Mouse (Mus musculus): Measurements from ENCODE around the gene Dnajc19. TPM values are rescaled to one million over a fixed set of nuclear protein-coding genes. Genes with fewer than 3 reads are reported as not detected.

Dnajc19 gene
- polyA plus RNA-seq, 1 experiment from 2014 or later = 90.9 TPM

DNA sequence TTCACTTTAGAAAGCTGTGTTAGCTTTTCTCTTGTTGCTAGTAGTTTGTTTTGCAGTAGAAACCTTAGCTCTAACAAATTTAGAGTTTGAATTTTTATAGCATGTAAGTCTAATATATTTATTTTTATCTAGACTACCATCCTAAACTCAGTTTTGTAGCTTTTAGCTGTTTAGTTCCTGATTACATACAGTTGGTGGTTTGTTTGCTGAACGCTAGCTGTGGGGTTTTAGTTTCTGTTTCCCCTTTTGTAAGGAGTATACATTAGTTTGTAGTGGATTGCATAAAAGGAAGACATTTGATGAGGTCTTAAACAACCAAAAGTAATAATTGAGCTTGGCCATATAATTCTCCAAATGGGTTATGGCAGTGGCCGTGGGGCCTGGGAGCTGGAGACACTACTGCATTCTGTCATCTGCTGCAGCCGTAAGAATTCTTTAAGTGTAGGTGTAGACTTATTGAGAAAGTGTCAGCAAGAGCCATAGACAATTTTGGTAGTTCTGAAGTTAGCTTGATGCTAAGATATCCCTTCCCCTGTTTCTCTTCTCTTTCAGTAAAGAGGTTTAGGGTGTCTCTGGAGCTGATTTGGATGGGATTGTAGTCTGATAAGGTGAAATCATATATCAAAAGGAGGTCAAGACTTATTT, 47.3 kb downstream of the Dnajc19 start:
- in situ Hi-C loops (cut with MboI; ENCODE audit: low pct_unique_long_range_greater_than_20kb) = loop anchor here (25.0 kb wide), 1 partner anchor 1903 kb away; the partner anchor contains the start of gene Dcun1d1
- H3K27me3 ChIP-seq = no peaks in the 10 kb centered on the region
- CTCF ChIA-PET = interaction anchor here (1.1 to 3.1 kb wide), 5 partner anchors 12 to 44 kb away, joined by 3 to 14 read pairs (median 4); no protein-coding TSS in a partner anchor
- no peak for DNase-seq (ENCODE audit: low read depth, low spot score)
- no peak for TF ChIP-seq CTCF (IDR thresholded peaks at IDR 0.05)
- POLR2A ChIA-PET = interaction anchor here (1.0 to 1.4 kb wide), 2 partner anchors 14 to 15 kb away, joined by 3 read pairs; no protein-coding TSS in a partner anchor
- no peak for ATAC-seq

DNA sequence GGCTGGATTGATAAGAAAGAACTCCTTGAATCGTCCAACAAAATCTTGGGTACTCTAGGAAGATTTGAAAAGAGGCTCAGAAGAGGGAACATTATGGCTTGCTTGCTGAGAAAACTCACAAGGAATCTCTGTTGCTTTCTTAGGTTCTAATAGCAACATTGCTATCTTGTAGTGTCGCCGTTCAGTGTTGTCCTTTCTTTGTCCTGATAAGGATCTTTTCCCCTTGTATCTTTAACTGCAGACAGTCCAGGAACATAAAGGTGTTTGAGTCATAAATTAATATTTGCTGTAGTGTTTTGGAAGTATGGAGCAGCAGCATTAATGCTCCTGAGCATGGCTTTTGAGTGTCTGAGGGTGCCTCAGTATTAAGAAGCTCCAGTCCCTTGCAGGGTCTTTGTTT, 50.5 kb downstream of the Dnajc19 start:
- no peak for TF ChIP-seq CTCF (IDR thresholded peaks at IDR 0.05)
- in situ Hi-C loops (cut with MboI; ENCODE audit: low pct_unique_long_range_greater_than_20kb) = loop anchor here (25.0 kb wide), 1 partner anchor 1907 kb away; the partner anchor contains the start of gene Dcun1d1
- ChIA-PET POLR2A (interaction anchor here (1.7 kb wide), 1 partner anchor 16 kb away, joined by 5 read pairs; no protein-coding TSS in a partner anchor), CTCF (interaction anchor here (1.2 to 1.7 kb wide), 2 partner anchors 8 to 11 kb away, joined by 3 to 7 read pairs; no protein-coding TSS in a partner anchor)
- no peak for ATAC-seq
- H3K27me3 ChIP-seq = no peaks in the 10 kb centered on the region
- no peak for DNase-seq (ENCODE audit: low read depth, low spot score)

DNA sequence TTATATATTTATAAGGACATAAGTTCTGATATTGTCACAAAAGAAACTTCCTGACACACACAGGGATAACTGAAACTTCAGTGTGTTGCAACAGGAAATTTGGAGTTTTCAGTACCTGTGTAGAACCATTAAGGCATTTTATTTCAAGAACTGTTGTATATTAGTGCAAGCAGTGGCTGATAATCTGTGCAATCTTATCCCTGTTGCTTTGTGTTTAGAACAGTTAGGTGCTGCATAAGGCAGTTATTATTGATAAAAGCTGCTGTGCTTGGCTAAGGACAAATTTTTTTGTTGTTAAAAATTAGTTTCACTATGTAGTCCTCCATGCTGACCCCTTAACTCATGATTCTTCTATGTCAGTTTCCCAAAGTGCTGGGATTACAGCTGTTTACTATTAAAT, 52.2 kb downstream of the Dnajc19 start:
- ChIA-PET CTCF (interaction anchor here (1.7 kb wide), 1 partner anchor 10 kb away, joined by 7 read pairs; no protein-coding TSS in a partner anchor), POLR2A (no interaction called here)
- no peak for TF ChIP-seq CTCF (IDR thresholded peaks at IDR 0.05)
- in situ Hi-C loops (cut with MboI; ENCODE audit: low pct_unique_long_range_greater_than_20kb) = loop anchor here (5.0 to 25.0 kb wide), 2 partner anchors 33 to 1908 kb away; partner anchors contain the start of gene Dcun1d1
- DNase-seq (ENCODE audit: low read depth, low spot score) (no peak), ATAC-seq (no peak)
- H3K27me3 ChIP-seq = no peaks in the 10 kb centered on the region

DNA sequence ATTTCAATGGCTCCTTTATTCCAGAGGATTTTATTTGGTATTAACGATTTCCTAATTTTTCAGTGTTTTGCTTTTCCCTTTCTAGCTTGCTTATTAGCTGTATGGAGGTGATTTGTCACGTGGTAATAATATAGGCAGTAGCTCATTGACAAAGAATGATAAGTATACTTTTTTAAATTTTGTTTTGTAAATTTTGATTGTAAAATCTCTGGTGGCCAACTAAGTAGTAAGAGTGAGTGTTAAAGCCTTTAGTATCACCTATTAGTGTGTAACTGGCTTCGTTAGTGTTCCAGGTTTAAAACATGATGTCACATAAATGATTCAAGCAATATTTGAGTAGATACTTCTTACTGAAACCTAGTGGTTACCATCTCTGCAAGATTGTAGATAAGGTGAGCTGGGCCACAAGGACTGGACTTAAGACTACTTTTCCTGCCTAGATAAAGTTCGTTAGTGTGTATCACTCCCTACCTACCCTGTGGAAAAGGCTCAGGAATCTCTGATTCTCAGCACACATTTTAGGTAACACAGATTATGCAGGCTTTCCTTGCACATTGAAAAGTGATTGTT, 59.8 kb downstream of the Dnajc19 start:
- no peaks in the 10 kb centered on the region for H3K27me3 ChIP-seq
- in situ Hi-C loops (cut with MboI; ENCODE audit: low pct_unique_long_range_greater_than_20kb) = no loop called here
- DNase-seq (ENCODE audit: low read depth, low spot score) (no peak), ATAC-seq (no peak)
- ChIA-PET CTCF (interaction anchor here (3.8 kb wide), 1 partner anchor 11 kb away, joined by 14 read pairs; no protein-coding TSS in a partner anchor), POLR2A (no interaction called here)
- no peak for TF ChIP-seq CTCF (IDR thresholded peaks at IDR 0.05)

DNA sequence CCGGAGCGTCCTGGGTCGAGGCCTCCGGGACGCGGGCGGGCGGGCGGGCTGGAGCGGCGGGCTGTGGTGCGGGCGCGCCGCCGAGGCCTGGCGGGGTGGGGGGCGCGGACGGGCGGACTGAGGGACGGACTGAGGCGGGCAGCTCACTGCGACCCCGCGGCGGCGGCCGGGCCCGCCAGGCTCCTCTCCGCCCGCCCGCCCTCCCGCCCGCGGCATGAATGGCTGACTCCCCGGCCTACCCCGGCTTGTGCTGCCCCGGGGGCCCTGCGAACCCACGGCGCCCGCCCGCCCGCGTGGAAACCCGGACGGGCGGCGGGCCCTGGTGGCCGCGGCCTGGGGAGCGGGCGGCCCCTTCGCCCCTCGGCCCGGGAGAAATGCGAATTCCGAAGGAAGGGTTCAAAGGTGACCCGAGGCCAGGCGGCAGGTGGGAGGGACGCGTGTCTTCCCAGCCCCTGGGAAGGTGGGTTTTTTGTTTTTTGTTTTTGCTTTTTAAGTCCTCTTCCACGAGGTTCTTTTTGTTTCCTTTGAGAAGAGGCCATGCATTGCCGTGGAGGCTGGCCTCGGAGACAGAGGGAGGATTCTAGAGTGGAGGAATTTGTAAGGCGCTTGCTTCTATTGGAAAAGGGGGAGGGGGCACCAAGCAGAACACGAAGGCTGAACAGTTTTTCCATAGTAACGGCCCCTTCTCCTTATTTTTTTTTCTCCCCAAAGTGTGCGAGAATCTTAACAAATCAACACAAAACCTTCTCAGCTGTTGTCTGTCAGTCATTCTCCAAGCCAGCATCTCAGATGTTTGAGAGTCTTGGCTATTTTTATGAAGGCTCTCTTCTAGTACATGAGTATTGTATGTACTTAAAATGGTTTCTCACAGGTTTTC, 60.5 kb downstream of the Dnajc19 start:
- DNase-seq (ENCODE audit: low read depth, low spot score) = no peak
- H3K27me3 ChIP-seq = no peaks in the 10 kb centered on the region
- no peak for TF ChIP-seq CTCF (IDR thresholded peaks at IDR 0.05)
- POLR2A ChIA-PET = interaction anchor here (0.6 to 1.1 kb wide), 2 partner anchors 14 to 58 kb away, joined by 3 read pairs; no protein-coding TSS in a partner anchor
- CTCF ChIA-PET = interaction anchor here (3.8 kb wide), 1 partner anchor 12 kb away, joined by 14 read pairs; no protein-coding TSS in a partner anchor
- ATAC-seq = peak; percentile 18
- in situ Hi-C loops (cut with MboI; ENCODE audit: low pct_unique_long_range_greater_than_20kb) = no loop called here

DNA sequence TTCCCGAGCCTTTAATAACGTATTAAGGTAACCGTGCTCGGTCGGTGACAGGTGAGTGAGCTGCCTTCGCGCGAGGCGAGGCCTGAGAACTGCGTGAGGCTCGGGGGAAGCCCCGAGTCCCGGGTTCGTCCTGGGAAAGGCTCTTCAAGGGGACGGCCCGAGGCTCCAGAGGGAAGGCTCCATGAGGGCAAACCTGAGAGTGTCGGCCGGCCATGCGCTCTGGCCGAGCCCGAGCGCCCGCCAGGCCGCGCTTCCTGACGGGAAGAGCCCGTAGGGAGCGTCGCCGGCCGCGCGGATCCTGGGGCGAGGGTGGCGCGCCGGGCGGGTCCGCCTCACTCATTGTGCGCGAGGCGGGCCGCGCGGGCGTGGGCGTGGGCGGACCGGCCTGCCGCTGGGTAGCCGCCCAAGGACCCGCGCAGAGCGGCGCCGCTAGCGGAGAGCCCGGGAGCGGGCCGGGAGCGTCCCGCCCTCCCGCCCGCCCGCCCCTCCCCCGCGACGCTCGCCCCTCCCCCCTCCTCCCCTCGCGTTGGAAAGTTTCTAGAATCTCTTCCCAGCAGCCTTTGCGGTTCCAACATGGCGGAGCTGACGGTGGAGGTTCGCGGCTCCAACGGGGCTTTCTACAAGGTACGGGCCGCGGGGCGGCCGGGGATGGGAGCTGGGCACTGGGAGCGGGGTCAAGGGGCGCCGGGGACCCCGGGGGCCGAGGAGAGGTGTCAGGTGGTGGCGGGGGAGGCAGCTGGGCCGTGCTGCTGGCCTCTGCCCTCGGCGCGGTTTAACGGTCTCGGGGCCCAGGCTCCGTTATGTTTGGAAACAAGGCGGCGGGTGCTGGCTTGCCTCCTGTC, 61.4 kb downstream of the Dnajc19 start, which contains the start of gene Fxr1:
Fxr1 (plus strand) TSS at position 404 of the 842 bp plus-strand sequence.
- TF ChIP-seq CTCF (IDR thresholded peaks at IDR 0.05) = no peak
- H3K27me3 ChIP-seq = no peaks in the 10 kb centered on the region
- in situ Hi-C loops (cut with MboI; ENCODE audit: low pct_unique_long_range_greater_than_20kb) = no loop called here
- DNase-seq (ENCODE audit: low read depth, low spot score) (peak; percentile 49), ATAC-seq (peak; percentile 98)
- ChIA-PET POLR2A (interaction anchor here (0.6 to 1.1 kb wide), 3 partner anchors 15 to 58 kb away, joined by 3 to 4 read pairs (median 3); no protein-coding TSS in a partner anchor), CTCF (interaction anchor here (1.2 kb wide), 1 partner anchor 29 kb away, joined by 3 read pairs; no protein-coding TSS in a partner anchor)

DNA sequence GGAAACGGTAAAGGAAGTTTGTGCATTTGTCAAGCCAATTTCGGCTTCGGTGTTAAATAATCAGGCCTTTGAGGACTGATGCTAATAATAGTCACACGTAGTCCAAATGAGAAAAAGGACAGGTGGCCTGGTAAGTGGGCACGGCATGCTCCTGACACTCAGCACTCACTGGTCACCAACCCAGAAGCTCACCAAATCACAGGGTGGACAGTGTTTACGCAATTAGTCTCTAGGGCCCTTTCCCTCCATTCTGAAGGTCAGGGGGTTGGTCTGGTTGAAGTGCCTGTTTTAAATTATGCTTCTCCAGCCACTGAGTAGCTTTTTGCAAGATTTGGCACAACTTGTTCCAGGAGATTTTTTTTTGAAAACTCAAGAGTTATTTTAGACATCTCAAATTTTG, 72.9 kb downstream of the Dnajc19 start:
- TF ChIP-seq CTCF (IDR thresholded peaks at IDR 0.05) = no peak
- ChIA-PET CTCF (no interaction called here), POLR2A (no interaction called here)
- in situ Hi-C loops (cut with MboI; ENCODE audit: low pct_unique_long_range_greater_than_20kb) = no loop called here
- peaks cover 18% of the 10 kb centered on the region for H3K27me3 ChIP-seq
- no peak for DNase-seq (ENCODE audit: low read depth, low spot score)
- ATAC-seq = no peak

DNA sequence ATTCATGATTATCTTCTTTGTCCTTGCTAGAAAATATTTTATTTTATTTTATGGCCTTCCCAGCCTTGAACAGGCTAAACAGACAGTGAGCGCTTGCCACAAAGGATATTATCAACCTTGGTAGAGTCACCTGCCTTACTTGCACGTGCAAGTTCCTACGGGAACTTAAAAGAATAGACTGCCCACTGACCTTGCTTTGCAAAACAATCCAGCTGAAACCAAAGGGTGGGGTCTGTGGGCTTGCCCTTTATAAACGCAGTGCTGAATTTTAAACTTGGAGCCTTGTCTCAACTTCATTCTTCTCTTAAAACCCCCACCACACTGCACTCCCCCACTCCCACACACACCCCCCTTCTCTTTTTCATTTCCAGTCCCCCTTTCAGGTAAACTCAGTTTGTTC, 73.5 kb downstream of the Dnajc19 start:
- in situ Hi-C loops (cut with MboI; ENCODE audit: low pct_unique_long_range_greater_than_20kb) = no loop called here
- no peak for TF ChIP-seq CTCF (IDR thresholded peaks at IDR 0.05)
- ATAC-seq (no peak), DNase-seq (ENCODE audit: low read depth, low spot score) (no peak)
- ChIA-PET POLR2A (no interaction called here), CTCF (no interaction called here)
- peaks cover 15% of the 10 kb centered on the region for H3K27me3 ChIP-seq

DNA sequence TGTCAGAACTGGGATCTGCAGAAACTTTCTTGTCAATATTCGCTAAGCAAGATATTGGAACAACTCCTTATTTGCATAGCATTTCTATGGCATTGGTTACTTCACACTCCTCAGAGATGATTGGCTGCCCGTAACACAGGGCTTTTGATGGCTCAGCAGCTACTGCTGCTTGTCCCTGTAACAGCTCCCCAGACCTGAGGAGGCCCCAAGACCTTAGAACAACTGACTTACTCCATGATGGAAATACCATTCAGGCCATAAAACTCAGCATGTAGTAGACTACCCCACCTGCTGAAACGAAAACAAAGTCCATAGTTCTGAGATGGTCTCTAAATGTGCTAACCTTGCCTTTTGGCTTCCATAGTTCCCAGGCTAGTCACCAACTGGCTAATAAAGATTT, 74.3 kb downstream of the Dnajc19 start:
- DNase-seq (ENCODE audit: low read depth, low spot score) (no peak), ATAC-seq (no peak)
- ChIA-PET POLR2A (no interaction called here), CTCF (interaction anchor here (1.2 kb wide), 1 partner anchor 12 kb away, joined by 3 read pairs; no protein-coding TSS in a partner anchor)
- no peak for TF ChIP-seq CTCF (IDR thresholded peaks at IDR 0.05)
- in situ Hi-C loops (cut with MboI; ENCODE audit: low pct_unique_long_range_greater_than_20kb) = no loop called here
- H3K27me3 ChIP-seq = peaks cover 15% of the 10 kb centered on the region
